Mouse (Mus musculus): ENCODE data around the gene Tm9sf4.
A peak's percentile ranks its signal among the peaks of the same experiment; 100 is the strongest.

Tm9sf4 gene

GRCm38 (mm10) chr2:153217826-153218340 is 56.8 kb downstream of the Tm9sf4 start:
- no peak for DNase-seq (ENCODE audit: low spot score)

- no peak for DNase-seq (ENCODE audit: low spot score)
These were observed 57.4 kb downstream of the Tm9sf4 start for GRCm38 (mm10) chr2:153218516-153218915.

DNA sequence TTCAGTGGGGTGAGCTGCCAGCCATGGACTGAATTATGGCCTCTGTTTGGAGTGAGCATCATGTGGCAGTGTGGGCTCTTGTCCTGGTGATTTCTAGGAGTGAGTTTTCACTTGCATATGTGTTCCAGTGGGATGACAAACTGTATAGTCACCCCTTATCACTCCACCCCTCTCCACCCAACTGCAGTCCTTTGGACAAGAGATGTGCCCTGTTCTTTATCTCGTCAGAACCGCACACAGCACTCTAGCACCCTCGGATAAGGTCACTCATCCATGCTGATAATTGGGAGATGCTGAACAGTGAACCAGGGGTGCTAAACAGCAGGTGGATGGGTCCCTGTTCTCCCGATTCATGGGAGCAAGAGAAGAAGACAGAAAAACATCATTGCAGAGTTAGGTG is 60.5 kb downstream of the Tm9sf4 start:
- DNase-seq (ENCODE audit: low spot score), result no peak

DNA sequence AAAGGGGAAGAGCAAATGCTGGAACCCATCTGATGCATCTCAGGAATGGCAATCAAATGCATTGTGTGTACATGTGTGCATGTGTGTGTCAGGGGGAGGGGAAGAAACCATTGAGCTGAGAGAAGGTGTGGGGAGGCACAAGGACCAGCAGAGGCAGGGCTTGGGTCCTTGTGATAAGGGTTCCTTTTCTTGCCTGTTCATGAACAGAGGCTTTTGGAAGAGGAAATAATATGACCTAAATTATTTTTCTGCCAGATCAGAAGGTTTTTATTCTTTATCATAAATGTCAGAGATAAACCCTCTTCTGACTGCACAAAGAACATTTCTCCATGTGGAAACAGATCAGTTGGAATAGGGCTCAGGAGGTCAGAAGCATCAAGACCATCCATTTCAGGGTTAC is 61.0 kb downstream of the Tm9sf4 start:
- DNase-seq (ENCODE audit: low spot score), result no peak

DNA sequence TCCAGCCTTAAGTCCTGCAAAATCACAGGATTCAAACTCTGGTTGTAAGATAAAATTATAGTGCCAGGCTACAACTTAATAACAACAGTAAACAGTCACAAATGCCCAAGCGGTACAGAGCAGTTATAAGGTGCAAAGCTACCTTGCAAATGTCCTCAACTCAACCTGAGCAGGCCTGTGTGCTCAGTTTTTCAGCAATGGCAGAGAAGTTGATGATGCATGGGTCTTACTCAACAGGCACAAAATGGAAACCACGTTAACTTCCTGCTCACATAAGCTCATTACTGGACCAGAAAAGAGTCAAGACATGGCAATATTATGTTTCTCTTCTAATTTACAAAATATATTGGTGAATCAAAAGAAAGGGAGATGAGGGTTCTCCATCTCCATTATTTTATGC is 61.5 kb downstream of the Tm9sf4 start:
- no peak for DNase-seq (ENCODE audit: low spot score)

DNA sequence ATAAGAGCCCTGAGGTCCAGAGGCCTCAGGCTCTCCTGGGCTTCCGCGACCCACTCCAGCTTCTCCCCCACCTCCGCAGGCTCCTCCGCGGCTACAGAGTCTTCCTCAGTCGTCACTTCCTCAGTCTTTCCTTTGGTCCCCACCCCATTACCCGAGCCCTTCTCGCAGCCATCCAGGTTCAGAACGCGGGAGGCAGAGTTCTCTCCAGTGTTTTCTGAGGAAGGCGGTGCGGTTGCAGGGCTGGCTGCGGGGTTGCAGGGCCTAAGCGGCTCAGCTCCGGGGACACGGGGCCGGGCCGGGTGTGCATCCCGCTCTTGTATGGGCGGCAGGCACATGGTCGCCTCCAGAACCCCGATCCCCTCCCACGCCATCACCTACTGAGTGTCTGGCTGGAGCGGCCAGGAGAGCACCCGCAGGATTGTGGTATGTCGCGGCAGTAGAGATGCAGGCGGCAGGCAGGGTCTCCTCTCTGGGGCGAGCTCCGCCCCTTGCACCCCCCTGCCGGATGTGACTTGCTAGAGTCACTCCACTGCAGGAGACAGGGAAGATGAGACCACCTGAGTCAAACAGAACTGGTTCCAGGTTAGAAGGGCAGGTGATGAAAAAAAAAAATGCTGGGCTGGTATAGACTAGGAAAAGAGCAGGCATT is 64.0 kb downstream of the Tm9sf4 start, which contains the start of gene Tspyl3:
TSS of gene Tspyl3 (minus strand) at position 496 of the 649 bp plus-strand sequence.
- peak; percentile 69 for DNase-seq (ENCODE audit: low spot score)

DNA sequence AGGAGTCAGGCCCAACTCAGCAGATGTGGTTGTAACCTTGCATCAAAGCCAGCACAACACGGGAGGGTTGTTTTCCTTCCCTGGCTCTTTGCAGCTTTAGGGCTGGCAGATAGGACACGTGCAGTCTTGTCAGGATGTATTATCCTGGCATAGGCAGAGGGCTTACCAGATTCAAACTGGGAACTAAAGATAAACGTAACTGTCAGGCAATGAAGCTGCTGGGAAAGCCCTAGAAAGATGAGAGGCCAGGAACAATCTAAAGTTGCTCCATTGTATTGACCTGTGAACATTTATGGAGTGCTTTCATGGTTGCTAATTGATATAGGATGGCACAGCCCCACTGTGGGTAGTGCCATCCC is 64.5 kb downstream of the Tm9sf4 start:
- no peak for DNase-seq (ENCODE audit: low spot score)

GRCm38 (mm10) chr2:153227959-153228358 is 66.9 kb downstream of the Tm9sf4 start:
- no peak for DNase-seq (ENCODE audit: low spot score)

DNA sequence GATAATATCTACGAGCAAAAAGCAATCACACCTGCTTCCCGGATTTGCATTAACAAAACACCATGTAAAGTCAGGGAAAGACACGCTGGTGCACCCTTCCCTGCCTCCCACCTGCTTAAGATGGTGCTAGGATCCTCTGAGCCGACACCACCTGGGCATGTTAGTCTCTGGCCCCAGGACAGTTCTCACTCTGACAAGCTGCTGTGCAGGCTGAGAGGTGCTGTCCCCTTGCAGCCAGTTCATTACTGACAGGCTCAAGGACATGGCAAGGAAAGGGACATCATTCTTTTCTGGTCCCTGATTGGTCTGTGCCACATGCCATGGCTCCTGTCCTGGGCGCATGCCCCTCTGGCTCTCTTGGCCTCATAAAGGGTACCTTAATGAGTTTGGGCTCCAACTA is 67.4 kb downstream of the Tm9sf4 start:
- DNase-seq (ENCODE audit: low spot score), result no peak

GRCm38 (mm10) chr2:153237193-153237592 is 76.1 kb downstream of the Tm9sf4 start:
- DNase-seq (ENCODE audit: low spot score), result no peak

- no peak for DNase-seq (ENCODE audit: low spot score)
These were observed 76.8 kb downstream of the Tm9sf4 start for GRCm38 (mm10) chr2:153237891-153238290.

GRCm38 (mm10) chr2:153238406-153238805 is 77.3 kb downstream of the Tm9sf4 start:
- no peak for DNase-seq (ENCODE audit: low spot score)

DNA sequence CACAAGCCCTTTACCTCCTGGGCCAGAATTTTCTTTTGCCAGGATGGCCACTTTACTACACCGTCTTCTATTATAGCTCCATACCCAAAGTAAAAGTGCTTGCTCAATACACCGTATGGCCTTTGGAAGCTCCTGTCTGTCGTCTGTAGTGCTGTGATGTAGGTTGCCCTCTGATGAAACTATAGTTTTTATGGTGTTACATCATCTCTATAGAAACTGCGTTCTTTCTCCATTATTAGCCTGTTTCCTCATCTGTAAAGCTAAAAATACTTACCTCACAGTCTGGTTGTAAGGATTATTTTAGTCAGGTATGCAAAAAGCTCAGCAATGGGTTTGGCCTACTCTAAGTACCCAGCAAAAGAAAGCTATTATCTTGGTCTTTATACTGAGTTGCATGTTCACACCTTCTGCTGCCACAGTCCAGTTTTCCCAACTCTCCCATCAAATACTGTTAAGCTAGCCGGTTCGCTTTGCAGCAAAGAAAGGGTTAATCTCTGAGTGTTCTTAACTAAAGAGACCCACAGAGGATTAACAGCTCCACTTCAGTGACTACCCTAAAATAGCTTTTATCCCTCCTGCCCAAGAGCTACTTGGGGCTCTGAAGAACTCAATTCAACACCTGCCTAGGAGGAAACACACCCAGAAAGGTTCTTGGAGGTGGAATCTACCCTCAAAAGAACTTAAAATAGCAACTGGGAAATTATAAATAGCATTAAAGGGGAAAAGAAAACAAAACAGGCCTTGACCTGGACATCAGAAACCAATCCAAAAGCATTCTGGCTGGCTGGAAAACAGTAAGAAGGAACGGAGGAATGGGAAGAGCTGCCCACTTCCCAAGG is 78.1 kb downstream of the Tm9sf4 start:
- DNase-seq (ENCODE audit: low spot score), result no peak

- DNase-seq (ENCODE audit: low spot score), result no peak
These were observed 78.9 kb downstream of the Tm9sf4 start for GRCm38 (mm10) chr2:153239860-153240480.

GRCm38 (mm10) chr2:153240701-153241235 is 79.7 kb downstream of the Tm9sf4 start:
- peak; percentile 30 for DNase-seq (ENCODE audit: low spot score)

GRCm38 (mm10) chr2:153241250-153242014 is 80.3 kb downstream of the Tm9sf4 start, which contains the start of the genes Plagl2 and Pofut1:
Plagl2 (minus strand) TSS chr2:153241426.
Pofut1 (plus strand) TSS chr2:153241533.
- peak; percentile 88 for DNase-seq (ENCODE audit: low spot score)

- no peak for DNase-seq (ENCODE audit: low spot score)
These were observed 81.1 kb downstream of the Tm9sf4 start for GRCm38 (mm10) chr2:153242156-153242555.

DNA sequence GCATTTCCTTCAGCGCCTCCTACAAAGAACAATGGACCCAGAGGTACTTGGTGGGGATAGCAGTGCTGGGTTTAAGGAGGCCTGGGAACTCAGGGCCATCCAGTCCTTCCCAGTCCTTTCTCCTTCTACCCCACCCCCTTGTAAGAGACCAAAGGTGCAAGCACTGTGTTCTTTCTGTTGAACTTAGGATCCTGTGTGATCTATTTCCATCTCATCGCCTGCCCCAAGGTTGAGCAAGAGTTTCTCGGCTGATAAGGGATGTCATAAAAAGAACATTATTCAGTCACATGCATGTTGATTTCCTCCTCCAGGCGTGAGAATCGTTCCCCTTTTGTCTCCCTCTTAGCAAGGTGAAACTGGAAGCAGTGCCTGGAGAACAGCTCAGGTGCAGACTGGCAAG is 88.6 kb downstream of the Tm9sf4 start:
- no peak for DNase-seq (ENCODE audit: low spot score)

DNA sequence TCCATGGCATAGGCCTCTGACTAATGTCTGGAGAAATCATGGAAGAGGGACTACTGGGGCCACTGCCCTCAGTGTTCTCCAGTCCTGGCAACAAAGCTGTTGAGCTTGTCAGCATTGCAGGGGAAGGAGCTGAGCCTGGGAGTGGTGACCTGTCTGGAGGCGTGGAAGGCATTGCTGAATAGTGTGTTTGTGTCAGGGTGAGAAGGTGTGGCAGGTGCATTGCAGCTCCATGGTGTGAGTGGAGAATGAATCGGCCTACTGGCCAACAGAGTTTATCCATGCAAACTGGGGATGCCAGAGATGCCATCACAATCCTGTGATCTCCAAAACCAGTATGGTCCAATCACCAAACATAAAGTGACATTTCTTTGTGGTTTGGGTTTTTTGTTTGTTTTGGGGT is 95.5 kb downstream of the Tm9sf4 start:
- DNase-seq (ENCODE audit: low spot score), result no peak

DNA sequence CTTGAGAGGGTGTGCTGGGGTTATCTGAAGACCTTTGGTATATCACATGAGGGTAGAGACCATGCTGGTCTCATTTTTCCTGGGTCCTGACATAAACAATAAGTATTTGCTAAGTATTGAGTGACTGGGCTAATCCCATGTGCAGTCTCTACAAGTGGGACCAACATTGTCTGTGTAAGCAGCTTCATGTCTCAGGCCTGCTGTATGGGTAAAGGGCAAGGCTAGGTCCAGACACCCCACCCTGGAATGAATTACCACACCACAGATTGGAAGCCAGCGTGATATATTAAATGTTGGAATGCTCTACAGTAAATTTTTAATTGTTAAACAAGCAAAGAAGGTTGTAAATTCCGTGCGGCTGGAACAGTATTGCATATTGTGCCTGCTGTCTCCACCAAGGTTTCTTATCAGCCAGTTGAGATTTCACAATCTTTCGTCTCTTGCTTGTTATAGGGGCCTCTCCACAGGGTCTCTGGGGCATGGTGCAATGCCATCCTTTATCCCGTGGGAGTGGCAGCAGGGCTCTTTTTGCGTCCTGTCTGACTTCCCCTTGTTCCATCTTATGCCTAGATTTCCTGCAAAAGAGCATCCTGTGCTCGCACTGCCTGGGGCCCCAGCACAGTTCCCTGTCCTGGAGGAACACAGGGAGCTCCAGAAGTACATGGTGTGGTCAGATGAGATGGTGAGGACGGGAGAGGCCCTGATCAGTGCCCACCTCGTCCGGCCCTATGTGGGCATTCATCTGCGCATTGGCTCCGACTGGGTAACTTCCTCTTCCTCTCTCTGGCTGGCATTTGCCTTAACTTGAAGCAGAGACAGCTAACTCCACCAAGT is 98.1 kb downstream of the Tm9sf4 start:
- no peak for DNase-seq (ENCODE audit: low spot score)
